Mouse (Mus musculus) hindbrain, embryonic 12.5 days (tissue): ENCODE measurements at regions not wholly inside any gene's neighbourhood (a gene's known extent, or its start where the extent isn't known, plus 50 kb on each side); places are given as distances from the start of the nearest gene placed in this dataset.

Source experiments
- ATAC-seq: fragments of 200-750 bp; cut with Nextera tagmentation; 2 replicates; pipeline ENCODE4 v1.8.0; 2017; ENCODE audit warnings: moderate TSS enrichment; ENCODE audit not compliant: low FRiP score
- H3K27ac ChIP-seq: fragments of 300-500 bp; sonication (generic); 2 replicates; pipeline ENCODE4 v1.5.1; 2016; ENCODE audit warnings: mild to moderate bottlenecking
- H3K27me3 ChIP-seq: fragments of 300-500 bp; sonication (generic); 2 replicates; pipeline ENCODE4 v1.6.1; 2016; ENCODE audit warnings: mild to moderate bottlenecking
- H3K36me3 ChIP-seq: fragments of 300-500 bp; sonication (generic); 2 replicates; pipeline ENCODE4 v1.6.1; 2016; ENCODE audit warnings: mild to moderate bottlenecking
- H3K4me1 ChIP-seq: fragments of 300-500 bp; sonication (generic); 2 replicates; pipeline ENCODE4 v1.6.1; 2016
- H3K4me2 ChIP-seq: fragments of 300-500 bp; sonication (generic); replicated peaks from 2 replicates; pipeline ENCODE4 v1.6.1; 2016; ENCODE audit warnings: mild to moderate bottlenecking
- H3K4me3 ChIP-seq: fragments of 300-500 bp; sonication (generic); 2 replicates; pipeline ENCODE4 v1.5.1; 2016; ENCODE audit warnings: mild to moderate bottlenecking
- H3K9ac ChIP-seq: fragments of 300-500 bp; sonication (generic); 2 replicates; pipeline ENCODE4 v1.6.1; 2016; ENCODE audit warnings: mild to moderate bottlenecking, moderate library complexity
- H3K9me3 ChIP-seq: fragments of 300-500 bp; sonication (generic); replicated peaks from 2 replicates; pipeline ENCODE4 v1.6.1; 2016; ENCODE audit warnings: mild to moderate bottlenecking
- WGBS: fragments of 180-500 bp; shearing (Covaris S2); methylation state at CpG from one replicate; pipeline ENCODE4 v1.1.7; 2016; 5-methylcytosine and 5-hydroxymethylcytosine counted together

DNA sequence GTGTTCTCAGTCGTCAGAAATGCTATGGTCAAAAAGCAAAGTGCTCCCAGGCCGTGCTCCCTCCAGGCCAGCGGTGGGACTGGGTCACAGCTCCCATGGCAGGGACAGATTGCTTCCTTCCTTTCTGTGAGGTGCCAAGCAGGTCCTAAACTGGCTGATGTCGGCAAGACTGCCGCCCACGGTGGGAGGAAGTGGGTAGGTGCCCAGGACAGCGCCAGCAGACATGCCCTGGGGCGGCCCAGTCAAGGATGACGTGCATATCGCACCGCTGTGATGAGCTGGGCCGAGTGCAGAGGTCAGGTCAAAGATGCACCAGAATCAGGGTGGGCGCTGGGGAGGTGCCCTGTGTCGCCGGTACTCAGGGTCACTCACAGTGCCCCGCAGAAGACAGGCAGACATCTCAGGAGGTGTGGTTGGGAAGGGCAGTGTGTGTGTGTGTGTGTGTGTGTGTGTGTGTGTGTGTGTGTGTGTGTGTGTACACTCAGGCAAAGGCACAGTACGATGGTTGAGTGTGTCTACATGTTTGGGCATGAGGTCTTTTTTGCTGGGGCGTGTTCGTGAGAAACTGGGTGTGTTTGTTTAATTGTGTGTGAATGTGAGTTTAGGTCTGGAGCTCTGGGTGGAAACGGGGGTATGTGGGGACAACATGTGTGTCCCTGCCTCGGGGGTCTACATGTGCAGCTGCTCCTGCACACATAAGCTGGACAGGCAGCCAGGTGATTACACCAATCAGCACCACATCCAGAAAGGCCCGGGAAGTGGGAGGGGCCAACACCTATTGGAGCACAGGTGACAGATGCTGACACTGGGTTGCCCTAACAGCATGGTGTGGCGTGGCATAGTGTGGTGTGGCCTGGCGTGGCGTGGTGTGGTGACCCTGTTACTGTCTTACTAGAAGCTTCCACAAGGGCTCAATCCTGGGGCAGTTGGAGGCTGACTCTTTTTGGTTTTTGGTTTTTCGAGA, 100.5 kb upstream of the Ptpn1 start:
- Histone ChIP-seq H3K4me3 (no peak overlapping the region), H3K9me3 (no peaks in the 10 kb centered on the region), H3K9ac (no peak overlapping the region), H3K27ac (no peak overlapping the region), H3K27me3 (no peaks in the 10 kb centered on the region), H3K4me1 (peaks cover 15% of the 10 kb centered on the region), H3K36me3 (no peaks in the 10 kb centered on the region), H3K4me2 (no peak overlapping the region)
- 88% methylated on average over 26 of the region's 26 CpGs for WGBS
- no peak for ATAC-seq

DNA sequence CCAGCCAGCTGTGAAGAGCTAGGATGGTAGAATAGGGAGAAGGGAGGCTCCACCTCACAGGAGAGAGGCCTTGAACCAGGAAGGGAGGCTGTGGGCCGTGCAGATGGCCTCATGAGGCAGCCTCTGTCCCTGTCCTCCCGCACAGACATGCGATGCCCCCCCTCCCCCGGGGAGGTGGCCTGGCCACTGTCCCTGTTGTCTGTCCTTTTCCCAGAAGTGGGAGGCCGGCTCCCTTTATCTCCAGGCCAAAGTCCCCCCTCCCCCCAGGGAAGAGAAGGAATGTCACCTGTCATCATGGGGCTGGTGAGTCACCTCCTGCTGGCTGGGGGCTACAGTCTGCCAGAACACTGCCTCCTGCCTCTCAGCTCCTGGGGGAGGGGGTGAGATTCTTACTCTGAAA, 103.6 kb upstream of the Ptpn1 start:
- no peaks in the 10 kb centered on the region for H3K36me3 ChIP-seq
- no peak for ATAC-seq

DNA sequence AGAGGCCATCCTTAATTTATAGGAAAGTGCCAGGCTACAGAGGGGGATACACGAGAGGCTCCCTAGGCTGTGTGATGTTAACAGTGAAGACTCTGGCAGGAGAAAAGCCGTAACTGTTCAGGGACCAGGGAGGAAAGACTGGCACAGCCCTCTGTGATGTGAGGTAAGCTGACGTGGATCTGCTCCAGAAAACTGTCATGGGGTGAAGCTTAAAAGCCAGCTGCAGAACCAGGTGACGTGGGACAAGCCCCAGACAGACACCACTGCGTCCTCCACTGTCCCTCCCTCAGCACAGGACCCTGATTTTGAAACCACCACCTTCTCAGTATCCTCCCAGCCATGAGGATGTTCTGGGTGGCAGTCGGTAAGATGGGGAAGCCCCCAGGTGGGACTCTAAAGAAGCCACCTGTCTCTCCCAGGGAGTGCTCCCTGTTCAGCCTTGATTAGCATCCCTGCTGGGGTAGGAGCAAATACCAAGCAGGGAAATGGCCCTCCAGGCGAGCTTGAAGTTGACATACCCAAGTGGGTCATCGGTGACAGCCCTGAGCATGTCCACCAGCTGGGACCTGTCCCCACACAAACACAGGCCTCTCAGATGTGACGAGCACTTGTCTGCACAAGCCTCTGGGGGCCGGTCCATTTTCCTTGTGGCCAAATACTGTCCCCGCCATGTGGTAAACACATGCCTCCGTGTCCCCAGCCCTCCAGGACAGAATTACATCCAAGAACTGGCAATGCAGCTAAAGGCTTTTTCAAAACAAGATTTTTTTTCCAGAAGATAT, 104.7 kb upstream of the Ptpn1 start:
- WGBS, result 54% methylated on average over 12 of the region's 12 CpGs
- Histone ChIP-seq H3K9me3 (no peaks in the 10 kb centered on the region), H3K4me1 (peaks cover 16% of the 10 kb centered on the region; the same call in 1 of the 2 replicates), H3K4me2 (no peak overlapping the region), H3K36me3 (no peaks in the 10 kb centered on the region), H3K27ac (no peak overlapping the region), H3K9ac (no peak overlapping the region), H3K27me3 (no peaks in the 10 kb centered on the region), H3K4me3 (no peak overlapping the region)
- no peak for ATAC-seq

More for the DNA sequence above, 103.6 kb upstream of the Ptpn1 start:
- H3K4me1 ChIP-seq, result peaks cover 18% of the 10 kb centered on the region
- 40% methylated on average over 5 of the region's 5 CpGs for WGBS
- no peak overlapping the region for H3K27ac ChIP-seq
- no peak overlapping the region for H3K4me2 ChIP-seq
- H3K4me3 ChIP-seq, result no peak overlapping the region
- no peak overlapping the region for H3K9ac ChIP-seq
- H3K27me3 ChIP-seq, result no peaks in the 10 kb centered on the region
- no peaks in the 10 kb centered on the region for H3K9me3 ChIP-seq

DNA sequence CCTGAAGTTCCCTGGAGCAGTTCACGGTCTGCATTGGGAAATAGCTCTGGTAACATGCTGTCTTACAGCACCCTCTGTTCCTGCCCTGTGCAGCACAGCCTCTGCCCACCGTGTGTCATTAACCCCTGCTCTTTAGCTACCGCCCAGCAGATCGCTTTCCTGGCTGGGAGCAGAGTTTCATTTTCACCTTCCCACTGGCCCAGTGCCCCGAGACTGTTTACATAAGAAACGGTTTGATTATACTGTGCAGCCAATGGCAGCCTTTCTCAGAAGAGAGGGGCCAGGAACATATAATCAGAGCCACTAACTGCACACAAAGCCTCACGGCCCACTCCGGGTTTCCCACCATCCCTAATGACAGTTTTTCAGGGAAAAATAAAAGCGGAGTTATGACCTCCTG, 108.3 kb upstream of the Ptpn1 start:
- ATAC-seq, result no peak
- Histone ChIP-seq H3K36me3 (no peaks in the 10 kb centered on the region), H3K27ac (no peak overlapping the region), H3K4me3 (no peak overlapping the region), H3K9ac (no peak overlapping the region), H3K4me2 (no peak overlapping the region), H3K4me1 (peaks cover 16% of the 10 kb centered on the region; the same call in 1 of the 2 replicates), H3K9me3 (no peaks in the 10 kb centered on the region), H3K27me3 (no peaks in the 10 kb centered on the region)
- 46% methylated on average over 9 of the region's 9 CpGs for WGBS

DNA sequence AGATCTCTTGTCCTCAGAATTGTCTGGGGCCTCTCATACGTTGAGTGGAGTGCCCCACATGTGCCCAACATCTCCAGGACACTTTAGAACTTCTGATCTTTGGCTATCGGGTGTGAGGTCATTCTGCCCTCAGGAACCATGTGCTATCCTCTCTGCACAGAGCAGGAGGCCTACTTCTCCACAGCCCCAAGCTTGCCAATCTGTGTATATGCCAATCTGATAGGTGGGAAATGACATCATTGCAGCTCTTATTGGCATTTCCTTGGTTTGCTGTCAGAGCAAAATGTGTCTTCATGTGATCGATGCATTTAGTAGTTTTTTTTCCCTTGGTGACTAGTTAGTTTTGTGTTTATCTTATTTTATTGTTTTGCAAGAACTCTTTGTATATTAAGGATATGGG, 108.8 kb upstream of the Ptpn1 start:
- no peaks in the 10 kb centered on the region for H3K36me3 ChIP-seq
- 90% methylated on average over 3 of the region's 3 CpGs for WGBS
- no peak overlapping the region for H3K27ac ChIP-seq
- H3K4me3 ChIP-seq, result no peak overlapping the region
- H3K9me3 ChIP-seq, result no peaks in the 10 kb centered on the region
- no peak overlapping the region for H3K9ac ChIP-seq
- ATAC-seq, result no peak
- H3K4me2 ChIP-seq, result no peak overlapping the region
- peaks cover 14% of the 10 kb centered on the region; the same call in 1 of the 2 replicates for H3K4me1 ChIP-seq
- H3K27me3 ChIP-seq, result no peaks in the 10 kb centered on the region

DNA sequence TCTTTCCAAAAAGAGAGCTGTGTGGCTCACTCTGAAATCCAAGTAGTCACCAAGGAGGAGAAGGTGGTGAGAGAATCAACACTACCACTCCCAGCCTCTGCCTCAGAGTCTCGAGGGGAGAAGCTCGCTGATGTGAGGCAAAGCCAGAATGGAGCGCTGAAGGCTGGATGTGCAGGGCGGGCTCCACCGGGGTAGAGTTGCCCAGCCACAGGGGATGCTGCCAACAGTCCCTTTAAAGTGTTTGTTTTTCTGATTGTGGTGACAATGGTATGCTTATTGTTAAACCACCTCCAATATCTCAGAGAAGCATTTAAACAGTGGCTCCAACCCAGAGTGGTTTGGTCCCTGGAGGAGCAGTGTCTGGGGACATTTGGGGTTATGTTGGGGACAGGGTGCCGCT, 110.7 kb upstream of the Ptpn1 start:
- Histone ChIP-seq H3K36me3 (no peaks in the 10 kb centered on the region), H3K9me3 (no peaks in the 10 kb centered on the region), H3K4me3 (no peak overlapping the region), H3K27me3 (no peaks in the 10 kb centered on the region), H3K27ac (no peak overlapping the region), H3K9ac (no peak overlapping the region), H3K4me1 (peaks cover 10% of the 10 kb centered on the region; the same call in 1 of the 2 replicates), H3K4me2 (no peak overlapping the region)
- no peak for ATAC-seq
- 79% methylated on average over 6 of the region's 6 CpGs for WGBS

DNA sequence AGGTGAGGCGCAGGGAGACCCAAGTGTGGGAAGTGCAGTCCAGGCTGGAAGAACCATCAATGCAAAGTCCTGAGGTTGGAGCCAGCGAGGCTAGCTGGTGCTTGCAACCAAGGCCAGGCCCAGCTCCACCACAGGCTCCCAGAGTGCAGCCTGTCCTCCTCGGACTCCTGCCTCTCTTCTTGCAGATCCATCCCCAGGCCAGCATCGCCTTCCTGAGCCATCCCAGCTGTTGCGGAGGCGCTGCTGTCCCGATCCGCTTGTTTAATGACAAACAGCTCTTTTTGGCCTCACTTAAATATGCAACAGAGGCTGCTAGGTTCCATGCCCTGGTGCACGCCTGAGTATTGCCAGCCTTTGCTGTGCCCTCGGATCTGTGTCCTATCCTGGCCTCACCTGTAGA, 113.1 kb upstream of the Ptpn1 start:
- Histone ChIP-seq H3K27ac (no peak overlapping the region), H3K27me3 (no peaks in the 10 kb centered on the region), H3K9me3 (no peaks in the 10 kb centered on the region), H3K4me3 (no peak overlapping the region), H3K36me3 (no peaks in the 10 kb centered on the region), H3K4me2 (no peak overlapping the region), H3K4me1 (no peaks in the 10 kb centered on the region), H3K9ac (no peak overlapping the region)
- no peak for ATAC-seq
- WGBS, result 81% methylated on average over 10 of the region's 10 CpGs

DNA sequence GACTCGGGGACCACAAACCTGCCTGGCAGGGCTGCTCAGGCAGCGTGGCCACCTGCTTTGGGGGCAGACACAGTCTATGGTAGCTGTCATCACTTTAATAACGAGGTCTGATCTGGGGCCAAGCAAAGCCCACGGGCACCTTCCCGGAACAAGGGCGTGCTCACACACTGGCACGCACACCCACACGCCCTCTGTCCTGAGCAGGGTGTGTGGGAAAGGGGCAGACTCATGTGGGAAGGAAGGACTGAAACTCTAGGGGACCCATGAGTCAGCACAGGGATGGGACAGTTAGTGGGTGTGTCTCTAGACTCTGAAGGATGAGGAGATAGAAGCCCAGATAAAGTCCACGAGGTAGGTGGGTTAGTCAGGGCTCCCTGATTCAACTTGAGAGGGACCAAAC, 114.8 kb upstream of the Ptpn1 start:
- Histone ChIP-seq H3K4me1 (no peaks in the 10 kb centered on the region), H3K27me3 (no peaks in the 10 kb centered on the region; the same call in 1 of the 2 replicates), H3K9ac (no peak overlapping the region), H3K36me3 (no peaks in the 10 kb centered on the region), H3K27ac (no peak overlapping the region), H3K4me2 (no peak overlapping the region), H3K9me3 (no peaks in the 10 kb centered on the region), H3K4me3 (no peak overlapping the region)
- ATAC-seq, result no peak
- WGBS, result 82% methylated on average over 9 of the region's 9 CpGs

DNA sequence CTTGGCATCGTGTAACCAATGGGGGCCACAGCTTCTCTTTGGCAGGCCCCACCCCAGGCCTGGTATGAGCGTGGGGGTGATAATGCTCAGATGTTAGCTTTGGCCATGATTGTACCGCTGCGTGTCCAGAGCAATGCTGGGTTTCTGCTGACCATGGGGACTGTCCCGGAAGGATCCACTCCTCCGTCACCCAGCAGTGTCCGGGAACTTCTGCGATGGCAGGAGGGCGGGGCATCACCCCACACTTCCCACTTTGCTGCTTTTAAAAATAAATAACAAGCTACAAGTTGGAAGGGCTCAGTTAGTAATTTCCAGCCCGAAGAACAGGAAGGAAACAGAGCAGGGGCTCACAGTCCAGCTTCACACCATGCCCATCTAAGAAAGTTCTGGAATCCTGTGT, 116.7 kb upstream of the Ptpn1 start:
- Histone ChIP-seq H3K27ac (no peak overlapping the region), H3K4me3 (no peak overlapping the region), H3K4me1 (no peaks in the 10 kb centered on the region), H3K9ac (no peak overlapping the region), H3K27me3 (peaks cover 5% of the 10 kb centered on the region; the same call in 1 of the 2 replicates), H3K36me3 (no peaks in the 10 kb centered on the region), H3K9me3 (no peaks in the 10 kb centered on the region), H3K4me2 (no peak overlapping the region)
- 88% methylated on average over 10 of the region's 10 CpGs for WGBS
- ATAC-seq, result no peak

DNA sequence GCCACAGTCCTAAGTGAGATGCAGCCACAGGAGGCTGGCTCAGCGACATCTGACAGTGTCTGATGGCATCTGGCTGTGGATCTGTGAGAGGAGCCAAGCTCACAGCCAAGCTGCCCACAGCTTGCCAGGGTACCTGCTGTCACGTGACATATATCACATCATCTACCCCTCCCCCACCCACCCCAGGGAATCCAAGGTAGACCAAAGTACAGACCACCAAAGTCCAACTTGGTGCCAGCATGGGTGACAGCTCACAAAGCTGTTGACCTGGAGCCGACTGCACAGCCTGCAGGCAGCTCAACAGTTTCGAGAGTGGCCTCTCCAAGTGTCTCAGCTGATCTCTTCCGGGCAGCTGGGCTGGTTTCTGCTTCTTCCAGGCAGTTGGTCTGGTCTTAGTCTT, 119.6 kb upstream of the Tmem189 start:
- H3K4me1 ChIP-seq, result no peaks in the 10 kb centered on the region
- peaks cover 6% of the 10 kb centered on the region; the same call in 1 of the 2 replicates for H3K27me3 ChIP-seq
- no peak overlapping the region for H3K9ac ChIP-seq
- H3K4me2 ChIP-seq, result no peak overlapping the region
- H3K36me3 ChIP-seq, result no peaks in the 10 kb centered on the region
- no peak overlapping the region for H3K27ac ChIP-seq
- H3K4me3 ChIP-seq, result no peak overlapping the region
- H3K9me3 ChIP-seq, result no peaks in the 10 kb centered on the region
- 86% methylated on average over 5 of the region's 5 CpGs for WGBS
- ATAC-seq, result no peak

DNA sequence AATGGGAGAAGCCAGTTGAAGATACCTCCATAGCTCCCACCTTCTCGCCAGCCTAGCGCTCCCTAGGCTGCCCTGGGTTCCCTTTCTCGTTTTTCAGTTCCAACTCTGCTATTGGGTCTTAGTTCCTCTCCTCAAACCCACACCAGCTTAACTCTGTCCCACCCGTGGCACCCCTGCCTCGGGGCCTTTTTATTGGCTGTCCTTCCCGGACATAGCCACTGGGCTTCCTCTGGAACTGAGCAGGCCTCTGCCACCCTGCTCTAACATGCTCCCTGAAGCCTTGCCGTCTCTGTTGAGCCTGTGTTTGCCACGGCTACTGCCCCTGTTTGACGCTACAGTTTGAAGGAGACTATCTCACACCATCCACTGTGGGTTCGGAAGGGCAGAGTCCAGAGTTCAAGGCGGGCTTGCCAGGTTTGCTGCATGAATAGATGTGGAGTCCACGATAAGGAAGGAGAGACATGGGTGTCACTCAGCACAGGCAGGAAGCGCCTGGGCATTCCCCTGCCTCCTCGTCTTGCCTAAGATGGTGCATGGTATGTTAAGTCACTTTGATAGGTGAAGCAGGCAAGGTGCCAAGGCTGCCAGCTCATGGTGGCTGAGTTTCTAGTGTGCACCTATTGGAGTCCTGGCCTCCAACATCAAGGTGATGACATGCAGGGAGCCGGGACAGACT, 116.1 kb upstream of the Tmem189 start:
- Histone ChIP-seq H3K4me2 (no peak overlapping the region), H3K9ac (no peak overlapping the region), H3K4me3 (no peak overlapping the region), H3K27ac (no peak overlapping the region), H3K27me3 (0 out of 2 replicates have a peak, but pooled peaks cover 6% of the 10 kb centered on the region), H3K9me3 (no peaks in the 10 kb centered on the region), H3K36me3 (no peaks in the 10 kb centered on the region), H3K4me1 (no peaks in the 10 kb centered on the region)
- 83% methylated on average over 15 of the region's 15 CpGs for WGBS
- no peak for ATAC-seq
